Mouse (Mus musculus) liver, embryonic 11.5 days (tissue): ENCODE data around the gene Hif1an. TPM values are rescaled to one million over a fixed set of nuclear protein-coding genes. Genes with fewer than 3 reads are reported as not detected.
A peak's percentile ranks its signal among the peaks of the same experiment; 100 is the strongest.

Experiments
- ATAC-seq: fragments of 200-750 bp; cut with Nextera tagmentation; replicated peaks from 2 replicates; pipeline ENCODE4 v1.8.0; 2017; ENCODE audit warnings: moderate number of reproducible peaks, mild to moderate bottlenecking, moderate TSS enrichment, moderate library complexity; ENCODE audit not compliant: low FRiP score
- DNase-seq: peaks from one replicate; pipeline ENCODE4 v3.0.0-alpha.2; 2017; ENCODE audit warnings: low spot score
- H3K27ac ChIP-seq: fragments of 300-500 bp; sonication (generic); 2 replicates; pipeline ENCODE4 v1.5.1; 2014; ENCODE audit warnings: mild to moderate bottlenecking, low read depth, low read length, control low read depth
- H3K27me3 ChIP-seq: fragments of 300-500 bp; sonication (generic); replicated peaks from 2 replicates; pipeline ENCODE4 v1.6.1; 2014; ENCODE audit warnings: low read length, mixed read lengths; ENCODE audit not compliant: control insufficient read depth, insufficient read depth
- H3K36me3 ChIP-seq: fragments of 300-500 bp; sonication (generic); 2 replicates; pipeline ENCODE4 v1.6.1; 2014; ENCODE audit warnings: mild to moderate bottlenecking, low read length, moderate library complexity, mixed read lengths; ENCODE audit not compliant: control insufficient read depth, insufficient read depth
- H3K4me1 ChIP-seq: fragments of 300-500 bp; sonication (generic); replicated peaks from 2 replicates; pipeline ENCODE4 v1.6.1; 2014; ENCODE audit warnings: low read length, mixed read lengths; ENCODE audit not compliant: control insufficient read depth, insufficient read depth
- H3K4me2 ChIP-seq: fragments of 300-500 bp; sonication (generic); 2 replicates; pipeline ENCODE4 v1.6.1; 2014; ENCODE audit warnings: mild to moderate bottlenecking, control low read depth, moderate library complexity
- H3K4me3 ChIP-seq: fragments of 300-500 bp; sonication (generic); 2 replicates; pipeline ENCODE4 v1.5.1; 2014; ENCODE audit warnings: low read depth, low read length, control low read depth
- H3K9ac ChIP-seq: fragments of 300-500 bp; sonication (generic); 2 replicates; pipeline ENCODE4 v1.6.1; 2014; ENCODE audit warnings: low read depth, low read length, control low read depth
- H3K9me3 ChIP-seq: fragments of 300-500 bp; sonication (generic); 2 replicates; pipeline ENCODE4 v1.6.1; 2016; ENCODE audit warnings: low read length, inconsistent platforms, mixed read lengths; ENCODE audit not compliant: control insufficient read depth
- WGBS: fragments of 180-500 bp; shearing (Covaris S2); extraction: QIAGEN DNeasy Blood & Tissue Kit; methylation state at CpG from one replicate; pipeline ENCODE4 v1.1.7; 2014; 5-methylcytosine and 5-hydroxymethylcytosine counted together
- polyA plus RNA-seq: library from polyadenylated mRNA; unstranded; fragments of >200 nt; fragmentation: Nextera tagmentation; extraction: Ambion mirVana; gene quantifications from 2 replicates; pipeline ENCODE4 v1.2.1, GENCODE M21; 2014

Gene Hif1an
- polyA plus RNA-seq, 1 experiment from 2014 or later, result 19.7 TPM

GRCm38 (mm10) chr19:44552731-44553130 is 9.9 kb upstream of the Hif1an start, which contains the start of gene Gm20538:
TSS of gene Gm20538 (minus strand) at chr19:44552831.
- peaks cover 41% of the 10 kb centered on the region for H3K36me3 ChIP-seq
- 92% methylated on average over 4 of the region's 4 CpGs for WGBS

DNA sequence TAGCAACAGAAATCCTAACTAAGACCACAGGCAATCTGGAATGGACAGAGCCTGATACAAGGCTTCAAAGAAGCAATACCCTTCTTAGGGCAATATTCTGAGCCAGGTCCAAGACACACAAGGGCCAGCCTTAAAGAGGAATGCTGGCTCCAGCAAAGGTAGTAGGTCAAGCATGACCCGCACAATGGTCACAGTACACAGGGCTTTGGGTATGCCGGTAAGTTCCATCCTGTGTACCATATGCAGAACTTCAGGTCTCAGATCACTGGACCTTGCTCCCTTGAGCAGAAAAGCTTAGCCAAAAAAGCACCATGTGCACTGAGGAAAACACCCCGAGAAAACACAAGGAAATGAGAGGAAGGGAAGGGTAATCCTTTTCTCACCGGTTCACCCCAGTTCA is 9.4 kb upstream of the Hif1an start:
- Histone ChIP-seq H3K9ac (no peak overlapping the region), H3K27me3 (no peaks in the 10 kb centered on the region), H3K4me3 (no peak overlapping the region), H3K4me2 (no peak overlapping the region), H3K4me1 (peaks cover 8% of the 10 kb centered on the region), H3K27ac (no peak overlapping the region), H3K9me3 (no peaks in the 10 kb centered on the region), H3K36me3 (peaks cover 37% of the 10 kb centered on the region)
- no peak for DNase-seq
- no peak for ATAC-seq
- WGBS, result 96% methylated on average over 4 of the region's 4 CpGs

More at GRCm38 (mm10) chr19:44552731-44553130, 9.9 kb upstream of the Hif1an start, which contains the start of gene Gm20538:
- no peak within 1 kb of the TSS for H3K4me2 ChIP-seq
- H3K9me3 ChIP-seq, result no peaks in the 10 kb centered on the region
- no peaks in the 10 kb centered on the region for H3K27me3 ChIP-seq
- peaks cover 8% of the 10 kb centered on the region for H3K4me1 ChIP-seq
- H3K4me3 ChIP-seq, result no peak within 1 kb of the TSS
- no peak within 1 kb of the TSS for H3K9ac ChIP-seq
- no peak within 1 kb of the TSS for H3K27ac ChIP-seq
- ATAC-seq (no peak), DNase-seq (no peak)

DNA sequence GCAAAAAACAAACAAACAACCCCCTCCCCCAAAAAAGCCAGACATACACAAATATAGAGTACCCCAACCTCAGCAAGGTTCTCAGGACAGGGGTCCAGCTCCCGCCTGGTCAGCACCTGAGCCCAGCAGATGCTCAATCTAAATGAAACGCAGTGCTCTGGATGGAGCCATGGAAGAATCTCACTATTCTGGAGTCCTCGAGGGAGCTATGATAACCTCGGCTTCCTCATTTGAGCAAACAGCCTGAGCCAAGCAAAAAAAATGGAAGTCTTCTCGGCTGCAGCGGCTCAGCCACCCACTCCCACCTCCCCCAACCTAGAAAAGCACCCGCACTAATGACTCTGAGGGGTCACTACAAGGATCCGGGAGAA is 8.2 kb upstream of the Hif1an start:
- DNase-seq, result no peak

GRCm38 (mm10) chr19:44554861-44555590 is 7.6 kb upstream of the Hif1an start, which contains the start of gene Ndufb8:
TSS of gene Ndufb8 (minus strand) at chr19:44555440.
- peak within 1 kb of the TSS; percentile 96 for H3K9ac ChIP-seq
- under 1% methylated on average over 50 of the region's 50 CpGs for WGBS

More for the DNA sequence above, 8.2 kb upstream of the Hif1an start:
- H3K9ac ChIP-seq, result peak overlapping the region; percentile 96
- 3% methylated on average over 8 of the region's 8 CpGs for WGBS
- H3K4me1 ChIP-seq, result peaks cover 8% of the 10 kb centered on the region
- H3K9me3 ChIP-seq, result no peaks in the 10 kb centered on the region
- peaks cover 32% of the 10 kb centered on the region for H3K36me3 ChIP-seq
- H3K4me3 ChIP-seq, result peak overlapping the region; percentile 98
- H3K27ac ChIP-seq, result 0 out of 2 replicates have a peak overlapping the region, but pooled peaks have one; percentile 62
- no peak; the same call in 1 of the 2 replicates for ATAC-seq
- H3K27me3 ChIP-seq, result no peaks in the 10 kb centered on the region
- peak overlapping the region; percentile 83 for H3K4me2 ChIP-seq

GRCm38 (mm10) chr19:44564006-44564405 is 1.4 kb downstream of the Hif1an start:
- no peaks in the 10 kb centered on the region for H3K27me3 ChIP-seq
- ATAC-seq, result no peak
- H3K4me3 ChIP-seq, result peak overlapping the region; percentile 83; the same call in 1 of the 2 replicates
- H3K9ac ChIP-seq, result no peak overlapping the region
- H3K36me3 ChIP-seq, result peaks cover 23% of the 10 kb centered on the region
- no peak for DNase-seq
- H3K4me2 ChIP-seq, result peak overlapping the region; percentile 96
- no peak overlapping the region for H3K27ac ChIP-seq
- H3K9me3 ChIP-seq, result no peaks in the 10 kb centered on the region
- WGBS, result 88% methylated on average over 14 of the region's 14 CpGs
- peaks cover 11% of the 10 kb centered on the region for H3K4me1 ChIP-seq

More at GRCm38 (mm10) chr19:44554861-44555590, 7.6 kb upstream of the Hif1an start, which contains the start of gene Ndufb8:
- peak within 1 kb of the TSS; percentile 98 for H3K4me3 ChIP-seq
- no peaks in the 10 kb centered on the region for H3K27me3 ChIP-seq
- no peaks in the 10 kb centered on the region for H3K9me3 ChIP-seq
- ATAC-seq (peak; percentile 90), DNase-seq (peak; percentile 96)
- peak within 1 kb of the TSS; percentile 83 for H3K4me2 ChIP-seq
- peaks cover 27% of the 10 kb centered on the region for H3K36me3 ChIP-seq
- H3K4me1 ChIP-seq, result peaks cover 8% of the 10 kb centered on the region
- peak within 1 kb of the TSS; percentile 62; the same call in 1 of the 2 replicates for H3K27ac ChIP-seq

- no peak overlapping the region for H3K4me2 ChIP-seq
- ATAC-seq (no peak), DNase-seq (no peak)
- peaks cover 11% of the 10 kb centered on the region for H3K4me1 ChIP-seq
- H3K36me3 ChIP-seq, result peaks cover 48% of the 10 kb centered on the region
- whole genome bisulfite sequencing, result 84% methylated on average over 3 of the region's 3 CpGs
- H3K9ac ChIP-seq, result no peak overlapping the region
- H3K27me3 ChIP-seq, result no peaks in the 10 kb centered on the region
- H3K27ac ChIP-seq, result no peak overlapping the region
- no peak overlapping the region for H3K4me3 ChIP-seq
- no peaks in the 10 kb centered on the region for H3K9me3 ChIP-seq
Observed at GRCm38 (mm10) chr19:44567763-44568162, 5.1 kb downstream of the Hif1an start.

DNA sequence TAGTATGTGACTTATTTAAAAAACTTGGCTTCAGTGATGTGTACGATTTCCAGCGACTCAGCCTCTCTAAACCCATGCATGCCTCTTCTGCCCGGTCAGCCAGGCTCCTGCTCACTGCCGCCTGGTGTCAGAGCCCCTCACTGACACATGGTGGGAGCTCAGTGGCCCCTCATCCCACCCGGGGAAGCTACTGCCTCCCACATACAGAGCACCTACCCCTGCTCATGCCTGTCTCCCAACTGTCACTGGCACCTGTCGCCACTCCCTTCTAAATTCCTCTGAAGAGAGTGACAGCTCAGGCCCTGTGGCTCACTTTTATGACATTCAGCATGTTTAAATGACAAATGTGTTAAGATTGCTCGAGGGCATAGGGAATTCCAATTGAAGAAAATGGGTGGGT is 13.6 kb downstream of the Hif1an start:
- no peak overlapping the region for H3K9ac ChIP-seq
- 82% methylated on average over 7 of the region's 7 CpGs for WGBS
- H3K36me3 ChIP-seq, result peaks cover 13% of the 10 kb centered on the region
- no peaks in the 10 kb centered on the region for H3K4me1 ChIP-seq
- H3K27ac ChIP-seq, result no peak overlapping the region
- ATAC-seq, result no peak
- H3K4me3 ChIP-seq, result no peak overlapping the region
- no peaks in the 10 kb centered on the region for H3K9me3 ChIP-seq
- no peak for DNase-seq
- H3K27me3 ChIP-seq, result no peaks in the 10 kb centered on the region
- no peak overlapping the region for H3K4me2 ChIP-seq

DNA sequence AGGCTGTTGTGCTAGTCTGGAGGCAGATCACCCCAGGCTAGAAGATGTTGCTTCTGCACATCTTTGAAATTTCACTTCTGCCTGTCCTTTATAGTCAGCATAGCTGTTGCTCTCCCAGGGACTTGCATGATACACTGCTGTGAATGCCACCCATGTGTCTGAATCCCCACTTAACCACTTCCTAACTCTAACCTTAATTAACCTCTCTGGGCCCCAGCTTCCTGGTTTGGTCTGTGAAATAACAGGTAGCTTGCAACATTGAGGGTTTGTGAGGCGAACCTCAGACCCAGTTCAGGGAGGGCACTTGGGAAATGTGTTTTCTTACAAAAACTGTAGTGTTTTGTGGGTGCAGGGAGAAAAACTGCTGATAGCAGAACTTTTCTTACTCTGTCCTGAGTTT is 15.4 kb downstream of the Hif1an start:
- Histone ChIP-seq H3K27me3 (no peaks in the 10 kb centered on the region; the same call in 1 of the 2 replicates), H3K4me1 (no peaks in the 10 kb centered on the region), H3K9me3 (no peaks in the 10 kb centered on the region), H3K36me3 (peaks cover 2% of the 10 kb centered on the region; the same call in 1 of the 2 replicates), H3K4me2 (no peak overlapping the region), H3K4me3 (no peak overlapping the region), H3K9ac (no peak overlapping the region), H3K27ac (no peak overlapping the region)
- DNase-seq (no peak), ATAC-seq (no peak)
- 66% methylated on average over 1 of the region's 1 CpGs for WGBS

- no peak overlapping the region for H3K4me3 ChIP-seq
- no peak for ATAC-seq
Observed at GRCm38 (mm10) chr19:44582103-44582502, 19.5 kb downstream of the Hif1an start.

More at GRCm38 (mm10) chr19:44582103-44582502, 19.5 kb downstream of the Hif1an start:
- Histone ChIP-seq H3K4me1 (no peaks in the 10 kb centered on the region), H3K36me3 (no peaks in the 10 kb centered on the region), H3K4me2 (no peak overlapping the region), H3K9ac (no peak overlapping the region), H3K27ac (no peak overlapping the region), H3K27me3 (peaks cover 26% of the 10 kb centered on the region), H3K9me3 (no peaks in the 10 kb centered on the region)
- WGBS, result 84% methylated on average over 10 of the region's 10 CpGs
- DNase-seq, result no peak
